ENCODE assay signal across 10 mouse cellular contexts in genomic region chr1:89092019-89092418, GRCm38 (mm10). TPM values are rescaled to one million over a fixed set of nuclear protein-coding genes. Genes with fewer than 3 reads are reported as not detected.
DNase-seq lines count a peak whose midpoint lies in the region; ATAC-seq and TF ChIP-seq lines count a peak whose summit lies in the region.
"Had no signal": no experiment of that assay in that cellular context is flagged by ENCODE, and none has a peak within 500 bp of the region (broad histone marks: within the 10 kb centered on the region; RNA-seq: fewer than 3 reads in every experiment).

No protein-coding gene starts in this region.

- no peak for ATAC-seq in lung, postnatal 0 days
- ATAC-seq in stomach, embryonic 16.5 days (ENCODE audit: insufficient read depth, low FRiP score): no peak

- intact Hi-C loops in gastrocnemius, adult 2 months (cut with DNase I): no loop called here
- intact Hi-C loops in gastrocnemius, postnatal 36 days (cut with DNase I): no loop called here

- peaks cover 48% of the 10 kb centered on the region for H3K4me1 ChIP-seq in lung, postnatal 0 days (ENCODE audit: insufficient read depth, low read depth, low read length)
- H3K4me1 ChIP-seq in limb, embryonic 10.5 days: peaks cover 85% of the 10 kb centered on the region
- H3K4me1 ChIP-seq in stomach, embryonic 16.5 days (ENCODE audit: control insufficient read depth, insufficient read depth, low read length): peaks cover 52% of the 10 kb centered on the region

- no peak overlapping the region for H3K9ac ChIP-seq in lung, postnatal 0 days (replicated peaks; ENCODE audit: low read depth)
- no peak overlapping the region for H3K9ac ChIP-seq in stomach, embryonic 16.5 days (ENCODE audit: low read length)
- H3K9ac ChIP-seq: liver, embryonic 13.5 days had no signal

- H3K9me3 ChIP-seq in lung, postnatal 0 days (ENCODE audit: low read length): no peaks in the 10 kb centered on the region
- no peaks in the 10 kb centered on the region for H3K9me3 ChIP-seq in limb, embryonic 10.5 days (replicated peaks)
- no peaks in the 10 kb centered on the region for H3K9me3 ChIP-seq in stomach, embryonic 16.5 days (replicated peaks; ENCODE audit: control insufficient read depth, low read length)
- H3K9me3 ChIP-seq: liver, embryonic 13.5 days had no signal

- no peak for TF ChIP-seq CTCF in gastrocnemius, adult 2 months (IDR thresholded peaks at IDR 0.05)
- TF ChIP-seq CTCF in lung, postnatal 0 days (IDR thresholded peaks at IDR 0.05): no peak

- H3K36me3 ChIP-seq in lung, postnatal 0 days (ENCODE audit: insufficient read depth, low read length): no peaks in the 10 kb centered on the region
- no peaks in the 10 kb centered on the region for H3K36me3 ChIP-seq in limb, embryonic 10.5 days
- no peaks in the 10 kb centered on the region for H3K36me3 ChIP-seq in stomach, embryonic 16.5 days (ENCODE audit: control insufficient read depth, insufficient read depth, low read length)
- H3K36me3 ChIP-seq: liver, embryonic 13.5 days had no signal

- no peak for TF ChIP-seq EP300 in lung, postnatal 0 days (IDR thresholded peaks at IDR 0.05)

- H3K4me2 ChIP-seq in lung, postnatal 0 days (replicated peaks; ENCODE audit: low read depth, low read length): no peak overlapping the region; the same call in 1 of the 2 replicates
- no peak overlapping the region for H3K4me2 ChIP-seq in stomach, embryonic 16.5 days (ENCODE audit: low read depth, low read length)
- H3K4me2 ChIP-seq: liver, embryonic 13.5 days had no signal

- peak; percentile 11 for DNase-seq in gastrocnemius, adult 2 months
- DNase-seq in gastrocnemius, postnatal 36 days: no peak
- DNase-seq in lung, postnatal 0 days (ENCODE audit: low spot score): no peak
- no peak for DNase-seq in lung, postnatal 25 days (ENCODE audit: low spot score)
- no peak for DNase-seq in limb, embryonic 10.5 days (ENCODE audit: low spot score)
- no peak for DNase-seq in ovary, postnatal 36 days (ENCODE audit: low spot score)
- no peak for DNase-seq in frontal cortex, postnatal 25 days (ENCODE audit: low spot score in 2 of 2)
- DNase-seq: cerebellum, adult 8-10 months; liver, embryonic 13.5 days had no signal

- no peak overlapping the region for H3K4me3 ChIP-seq in gastrocnemius, adult 2 months
- no peak overlapping the region for H3K4me3 ChIP-seq in lung, postnatal 0 days (ENCODE audit: low read depth, low read length)
- no peak overlapping the region for H3K4me3 ChIP-seq in limb, embryonic 10.5 days
- no peak overlapping the region for H3K4me3 ChIP-seq in stomach, embryonic 16.5 days (replicated peaks; ENCODE audit: low read length)
- H3K4me3 ChIP-seq: liver, embryonic 13.5 days had no signal

- no peaks in the 10 kb centered on the region for H3K27me3 ChIP-seq in lung, postnatal 0 days (replicated peaks; ENCODE audit: insufficient read depth, low read length)
- peaks cover 18% of the 10 kb centered on the region for H3K27me3 ChIP-seq in limb, embryonic 10.5 days (ENCODE audit: low read depth, poor library complexity, severe bottlenecking)
- H3K27me3 ChIP-seq in stomach, embryonic 16.5 days (ENCODE audit: control insufficient read depth, insufficient read depth, low read length): no peaks in the 10 kb centered on the region

- H3K27ac ChIP-seq in gastrocnemius, adult 2 months: peak overlapping the region; percentile 81
- H3K27ac ChIP-seq in lung, postnatal 0 days (ENCODE audit: low read length): 0 out of 2 replicates have a peak overlapping the region, but pooled peaks have one; percentile 45
- peak overlapping the region; percentile 84 for H3K27ac ChIP-seq in limb, embryonic 10.5 days
- peak overlapping the region; percentile 11; the same call in 1 of the 2 replicates for H3K27ac ChIP-seq in stomach, embryonic 16.5 days (ENCODE audit: low read length)
- H3K27ac ChIP-seq: liver, embryonic 13.5 days had no signal

- 45% methylated on average over 5 of the region's 5 CpGs for WGBS in lung, postnatal 0 days
- WGBS in limb, embryonic 10.5 days: 56% methylated on average over 5 of the region's 5 CpGs
- WGBS in stomach, embryonic 16.5 days: 42% methylated on average over 5 of the region's 5 CpGs

RNA-seq across cellular contexts. Expression of gene Sh3bp4, which starts 21.8 kb away (rescaled TPM):
- total RNA-seq in gastrocnemius, adult 2 months (2021): 1 to 10 TPM; 2.1 to 4.0 TPM
- total RNA-seq in gastrocnemius, postnatal 36 days (2021): 1 to 10 TPM; 2.6 TPM
- polyA plus RNA-seq in lung, postnatal 0 days (2015; fragmentation: Nextera tagmentation; extraction: Ambion mirVana): 18.9 and 22.0 TPM in 2 replicates
- polyA plus RNA-seq in limb, embryonic 10.5 days (2016; fragmentation: Nextera tagmentation; extraction: Ambion mirVana): 25.9 and 26.9 TPM in 2 replicates
- polyA plus RNA-seq in stomach, embryonic 16.5 days (2015; fragmentation: Nextera tagmentation; extraction: Ambion mirVana): 20.1 and 20.6 TPM in 2 replicates

Comparison
In these comparisons a context has a peak if more than half of its experiments do, and no peak if none do; other contexts are left out.
1. H3K27ac ChIP-seq: peak in every context shown above with its lines; median percentile 84 in limb, embryonic 10.5 days; 81 in gastrocnemius, adult 2 months; 45 in lung, postnatal 0 days; 11 in stomach, embryonic 16.5 days.